Mouse (Mus musculus): Measurements from ENCODE around the gene Galnt18. TPM values are rescaled to one million over a fixed set of nuclear protein-coding genes. Genes with fewer than 3 reads are reported as not detected.

Galnt18 gene
- polyA plus RNA-seq, 1 experiment: 13.6 TPM

DNA sequence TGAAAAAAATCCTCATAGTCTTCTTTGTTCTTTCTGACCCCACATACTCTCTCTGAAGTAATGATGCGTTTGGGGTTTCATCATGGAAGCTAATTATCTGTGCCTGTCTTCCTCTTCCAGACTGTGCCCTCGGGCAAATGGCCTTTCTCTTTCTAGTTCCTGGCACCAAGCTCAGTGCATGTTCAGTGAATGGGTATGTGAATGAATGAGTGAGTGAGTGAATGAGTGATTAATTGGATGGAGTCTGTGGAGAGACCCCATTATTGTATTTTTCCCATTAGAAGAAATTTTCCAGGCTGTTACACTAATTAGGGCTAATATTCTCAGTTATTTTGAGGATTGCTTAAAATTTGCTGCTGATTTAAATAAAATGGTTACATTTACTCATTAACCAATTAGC is 279.2 kb downstream of the Galnt18 start:
- H3K4me3 ChIP-seq (ENCODE audit: control insufficient read depth, insufficient read depth, low read length): no peak overlapping the region
- TF ChIP-seq POLR2A (IDR thresholded peaks at IDR 0.05; ENCODE audit: control insufficient read depth, extremely low read depth, insufficient read depth, low read length, poor library complexity): no peak
- TF ChIP-seq CTCF (IDR thresholded peaks at IDR 0.05; ENCODE audit: borderline replicate concordance, control insufficient read depth, extremely low read depth, insufficient read depth, low read length, poor library complexity): no peak
- 97% methylated on average over 2 of the region's 2 CpGs for WGBS

DNA sequence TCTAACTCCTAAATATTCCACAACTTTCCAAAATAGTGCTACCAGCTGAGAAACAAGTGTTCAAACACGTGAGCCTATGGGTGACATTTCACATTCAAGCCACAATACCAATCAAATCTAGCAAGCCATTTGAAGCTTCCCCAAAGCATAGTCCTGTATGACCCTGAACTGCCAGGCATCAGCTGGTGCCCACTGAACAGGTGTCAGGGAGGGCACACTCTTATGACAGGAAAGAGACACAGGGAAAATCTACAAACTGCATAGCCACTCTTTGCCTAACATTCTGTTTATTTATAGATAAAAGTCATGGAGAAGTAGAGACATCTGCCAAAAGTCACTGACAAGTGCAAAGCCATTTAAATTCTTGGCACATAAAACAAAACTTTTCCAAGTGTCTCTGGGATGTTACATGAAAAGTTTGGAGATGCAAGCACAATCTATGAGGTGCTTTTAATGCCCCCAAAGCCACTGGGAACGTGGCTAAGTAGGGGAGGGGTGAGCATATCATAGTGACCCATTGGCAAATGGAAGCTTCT is 280.5 kb downstream of the Galnt18 start:
- no peaks in the 10 kb centered on the region for H3K27me3 ChIP-seq (ENCODE audit: control insufficient read depth, insufficient read depth, low read length)
- 66% methylated on average over 2 of the region's 2 CpGs for WGBS
- H3K27ac ChIP-seq (ENCODE audit: control insufficient read depth, insufficient read depth, low read length): no peak overlapping the region
- no peak overlapping the region for H3K4me3 ChIP-seq (ENCODE audit: control insufficient read depth, insufficient read depth, low read length)
- H3K36me3 ChIP-seq (ENCODE audit: control insufficient read depth, insufficient read depth, low read length): no peaks in the 10 kb centered on the region
- no peak for DNase-seq
- no peak for TF ChIP-seq POLR2A (IDR thresholded peaks at IDR 0.05; ENCODE audit: control insufficient read depth, extremely low read depth, insufficient read depth, low read length, poor library complexity)
- H3K4me1 ChIP-seq (replicated peaks; ENCODE audit: control insufficient read depth, insufficient read depth, low read length): no peaks in the 10 kb centered on the region

More for the DNA sequence above, 279.2 kb downstream of the Galnt18 start:
- Histone ChIP-seq H3K36me3 (ENCODE audit: control insufficient read depth, insufficient read depth, low read length) (no peaks in the 10 kb centered on the region), H3K27ac (ENCODE audit: control insufficient read depth, insufficient read depth, low read length) (no peak overlapping the region), H3K27me3 (ENCODE audit: control insufficient read depth, insufficient read depth, low read length) (no peaks in the 10 kb centered on the region), H3K4me1 (replicated peaks; ENCODE audit: control insufficient read depth, insufficient read depth, low read length) (no peaks in the 10 kb centered on the region)
- DNase-seq: no peak

GRCm38 (mm10) chr7:111497191-111497590 is 282.6 kb downstream of the Galnt18 start:
- WGBS: 92% methylated on average over 6 of the region's 6 CpGs
- Histone ChIP-seq H3K4me3 (ENCODE audit: control insufficient read depth, insufficient read depth, low read length) (no peak overlapping the region), H3K27me3 (ENCODE audit: control insufficient read depth, insufficient read depth, low read length) (no peaks in the 10 kb centered on the region), H3K4me1 (replicated peaks; ENCODE audit: control insufficient read depth, insufficient read depth, low read length) (no peaks in the 10 kb centered on the region), H3K27ac (ENCODE audit: control insufficient read depth, insufficient read depth, low read length) (no peak overlapping the region), H3K36me3 (ENCODE audit: control insufficient read depth, insufficient read depth, low read length) (no peaks in the 10 kb centered on the region)
- TF ChIP-seq CTCF (IDR thresholded peaks at IDR 0.05; ENCODE audit: borderline replicate concordance, control insufficient read depth, extremely low read depth, insufficient read depth, low read length, poor library complexity) (no peak), POLR2A (IDR thresholded peaks at IDR 0.05; ENCODE audit: control insufficient read depth, extremely low read depth, insufficient read depth, low read length, poor library complexity) (no peak)
- no peak for DNase-seq

- WGBS: 91% methylated on average over 5 of the region's 5 CpGs
Measured at GRCm38 (mm10) chr7:111492242-111492949, 287.4 kb downstream of the Galnt18 start.

GRCm38 (mm10) chr7:111491566-111491965 is 288.2 kb downstream of the Galnt18 start:
- no peak for TF ChIP-seq CTCF (IDR thresholded peaks at IDR 0.05; ENCODE audit: borderline replicate concordance, control insufficient read depth, extremely low read depth, insufficient read depth, low read length, poor library complexity)
- no peak for TF ChIP-seq POLR2A (IDR thresholded peaks at IDR 0.05; ENCODE audit: control insufficient read depth, extremely low read depth, insufficient read depth, low read length, poor library complexity)
- 100% methylated on average over 2 of the region's 2 CpGs for WGBS

More at GRCm38 (mm10) chr7:111492242-111492949, 287.4 kb downstream of the Galnt18 start:
- TF ChIP-seq POLR2A (IDR thresholded peaks at IDR 0.05; ENCODE audit: control insufficient read depth, extremely low read depth, insufficient read depth, low read length, poor library complexity) (no peak), CTCF (IDR thresholded peaks at IDR 0.05; ENCODE audit: borderline replicate concordance, control insufficient read depth, extremely low read depth, insufficient read depth, low read length, poor library complexity) (no peak)
- no peak overlapping the region for H3K27ac ChIP-seq (ENCODE audit: control insufficient read depth, insufficient read depth, low read length)
- no peaks in the 10 kb centered on the region for H3K4me1 ChIP-seq (replicated peaks; ENCODE audit: control insufficient read depth, insufficient read depth, low read length)
- H3K36me3 ChIP-seq (ENCODE audit: control insufficient read depth, insufficient read depth, low read length): no peaks in the 10 kb centered on the region
- H3K4me3 ChIP-seq (ENCODE audit: control insufficient read depth, insufficient read depth, low read length): no peak overlapping the region
- DNase-seq: no peak
- no peaks in the 10 kb centered on the region for H3K27me3 ChIP-seq (ENCODE audit: control insufficient read depth, insufficient read depth, low read length)

DNA sequence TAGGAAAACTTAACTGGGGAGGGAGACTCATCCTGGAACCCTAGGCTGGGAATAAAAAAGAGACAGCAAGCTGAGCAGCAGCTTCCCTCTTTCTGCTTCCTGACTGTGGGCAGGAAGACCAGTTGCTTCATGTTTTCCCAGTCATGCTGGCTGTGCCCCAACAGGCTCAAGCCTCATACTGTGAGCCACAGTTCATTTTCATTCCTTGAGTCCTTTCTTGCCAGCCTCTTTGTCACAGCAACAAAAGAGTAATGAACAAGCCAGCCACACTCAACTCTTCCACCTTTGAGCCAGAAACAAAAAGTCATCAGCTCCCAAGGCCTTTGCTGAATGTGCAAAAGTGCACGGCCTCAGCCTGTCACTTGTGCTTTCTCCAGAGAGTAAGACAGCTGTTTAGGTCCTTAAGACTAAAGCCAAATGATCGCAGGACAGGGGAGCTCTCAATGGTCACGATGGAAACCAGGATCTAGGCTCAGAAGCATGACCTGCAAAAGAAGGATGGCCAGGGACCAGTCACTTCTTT is 292.9 kb downstream of the Galnt18 start:
- TF ChIP-seq POLR2A (IDR thresholded peaks at IDR 0.05; ENCODE audit: control insufficient read depth, extremely low read depth, insufficient read depth, low read length, poor library complexity): no peak
- TF ChIP-seq CTCF (IDR thresholded peaks at IDR 0.05; ENCODE audit: borderline replicate concordance, control insufficient read depth, extremely low read depth, insufficient read depth, low read length, poor library complexity): no peak
- WGBS: 91% methylated on average over 3 of the region's 3 CpGs
- no peak for DNase-seq
- Histone ChIP-seq H3K27ac (ENCODE audit: control insufficient read depth, insufficient read depth, low read length) (no peak overlapping the region), H3K4me3 (ENCODE audit: control insufficient read depth, insufficient read depth, low read length) (no peak overlapping the region), H3K4me1 (replicated peaks; ENCODE audit: control insufficient read depth, insufficient read depth, low read length) (no peaks in the 10 kb centered on the region), H3K27me3 (ENCODE audit: control insufficient read depth, insufficient read depth, low read length) (no peaks in the 10 kb centered on the region), H3K36me3 (ENCODE audit: control insufficient read depth, insufficient read depth, low read length) (no peaks in the 10 kb centered on the region)

More at GRCm38 (mm10) chr7:111491566-111491965, 288.2 kb downstream of the Galnt18 start:
- no peak overlapping the region for H3K4me3 ChIP-seq (ENCODE audit: control insufficient read depth, insufficient read depth, low read length)
- no peaks in the 10 kb centered on the region for H3K27me3 ChIP-seq (ENCODE audit: control insufficient read depth, insufficient read depth, low read length)
- no peaks in the 10 kb centered on the region for H3K4me1 ChIP-seq (replicated peaks; ENCODE audit: control insufficient read depth, insufficient read depth, low read length)
- H3K27ac ChIP-seq (ENCODE audit: control insufficient read depth, insufficient read depth, low read length): no peak overlapping the region
- DNase-seq: no peak
- H3K36me3 ChIP-seq (ENCODE audit: control insufficient read depth, insufficient read depth, low read length): no peaks in the 10 kb centered on the region
